Mouse (Mus musculus) brain, embryonic 18.5 days (tissue): ENCODE measurements at regions not wholly inside any gene's neighbourhood (a gene's known extent, or its start where the extent isn't known, plus 50 kb on each side); places are given as distances from the start of the nearest gene placed in this dataset.

Experiments
- DNase-seq: peaks from one replicate; pipeline ENCODE4 v3.0.0-alpha.2; 2012; ENCODE audit warnings: low read depth, low spot score

DNA sequence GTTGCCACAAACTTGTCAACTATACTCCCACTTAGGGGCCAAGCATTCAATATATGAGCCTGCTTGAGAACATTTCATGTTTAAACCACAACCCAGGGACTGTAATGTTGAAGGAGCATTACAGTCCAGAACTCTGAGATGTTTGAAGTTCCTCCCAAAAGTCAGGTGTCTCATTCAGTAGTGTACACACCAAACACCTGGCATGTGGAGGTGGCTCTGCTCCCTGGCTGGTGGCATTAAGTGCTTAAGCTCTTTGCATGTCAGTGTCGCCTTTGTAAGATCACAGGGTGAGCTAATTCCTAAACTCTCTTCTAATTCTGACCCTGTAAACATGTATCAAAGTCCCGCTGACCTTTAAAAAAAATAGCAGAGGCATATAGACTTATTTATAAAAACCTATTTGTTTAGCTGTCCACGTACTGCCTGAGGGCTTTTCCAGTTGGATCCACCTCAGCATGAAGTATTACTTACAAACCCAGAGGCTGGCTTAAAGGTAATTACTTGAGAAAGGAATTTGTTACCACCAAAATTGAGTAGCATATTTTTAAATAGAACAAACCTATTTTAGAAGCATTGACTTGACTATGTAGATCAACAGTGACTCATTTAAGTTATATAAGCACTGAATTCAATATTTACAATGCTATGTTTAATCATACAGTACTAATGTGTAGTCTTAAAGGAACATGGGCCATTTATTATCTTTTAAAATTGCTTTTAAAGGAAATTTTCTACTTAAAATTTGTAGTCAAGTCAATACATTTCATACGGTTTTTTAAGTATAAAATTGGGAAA is 276.3 kb upstream of the Fermt1 start:
- no peak for DNase-seq

- DNase-seq: no peak
Observed at GRCm38 (mm10) chr2:133235175-133235920, 289.6 kb upstream of the Fermt1 start.

DNA sequence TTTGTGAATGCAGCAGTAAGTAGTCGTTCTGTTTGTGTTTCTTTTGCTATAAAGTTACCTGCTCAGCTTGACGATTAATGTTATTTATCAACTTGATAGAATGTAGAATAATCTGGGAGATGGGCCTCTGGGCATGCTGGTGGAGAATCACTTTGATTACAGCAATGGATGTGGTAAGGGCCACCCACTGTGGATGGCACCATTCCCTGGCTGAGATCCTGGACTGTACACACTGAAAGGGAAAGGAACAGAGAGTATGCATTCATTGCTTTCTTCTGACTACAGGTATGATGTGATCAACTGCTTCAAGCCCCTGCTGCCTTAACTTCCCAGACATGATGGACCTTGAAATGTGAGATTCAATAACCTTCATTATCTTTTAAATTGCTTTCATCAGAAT is 299.8 kb upstream of the Bmp2 start:
- no peak for DNase-seq

GRCm38 (mm10) chr2:133274424-133274823 is 277.5 kb upstream of the Bmp2 start:
- DNase-seq: no peak

DNA sequence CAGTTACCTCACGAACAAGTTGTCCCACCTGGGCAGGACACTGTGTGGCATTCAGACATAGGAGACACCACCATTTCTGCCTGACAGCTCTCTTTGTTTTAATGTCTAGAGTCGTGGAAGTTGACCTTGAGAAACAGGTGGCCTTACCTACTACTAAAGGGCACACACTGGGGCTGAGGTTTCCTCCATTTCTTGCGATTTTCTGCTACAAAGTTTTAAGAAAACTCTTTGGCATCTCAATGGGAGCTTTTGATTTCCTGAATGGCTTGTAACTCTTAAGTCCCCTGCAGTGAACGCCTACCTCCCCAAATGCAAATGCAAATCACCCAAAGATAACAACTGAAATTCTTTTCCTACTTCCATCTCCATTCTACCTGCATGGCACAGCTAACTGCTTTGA is 273.4 kb upstream of the Bmp2 start:
- no peak for DNase-seq

- no peak for DNase-seq
Observed at GRCm38 (mm10) chr2:133279275-133279674, 272.7 kb upstream of the Bmp2 start.

DNA sequence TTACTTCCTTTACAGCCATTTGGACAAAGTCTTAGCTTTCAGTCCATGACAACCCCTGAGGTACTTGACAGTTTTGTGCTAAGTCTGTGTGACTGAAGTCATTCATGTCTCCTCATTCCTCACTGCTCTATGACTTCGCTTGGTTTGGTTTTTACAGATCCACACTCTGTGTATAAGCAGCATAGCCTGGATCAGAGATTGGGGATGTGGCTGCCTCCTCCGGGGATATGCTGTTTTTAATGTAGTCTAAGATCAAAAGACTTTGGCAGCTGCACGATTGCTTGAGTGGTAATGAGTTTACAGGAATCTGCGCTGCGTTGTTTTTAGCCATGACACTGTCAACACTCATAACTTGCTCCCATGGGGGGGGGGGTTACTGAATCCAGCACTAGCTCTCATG is 269.3 kb upstream of the Bmp2 start:
- no peak for DNase-seq

DNA sequence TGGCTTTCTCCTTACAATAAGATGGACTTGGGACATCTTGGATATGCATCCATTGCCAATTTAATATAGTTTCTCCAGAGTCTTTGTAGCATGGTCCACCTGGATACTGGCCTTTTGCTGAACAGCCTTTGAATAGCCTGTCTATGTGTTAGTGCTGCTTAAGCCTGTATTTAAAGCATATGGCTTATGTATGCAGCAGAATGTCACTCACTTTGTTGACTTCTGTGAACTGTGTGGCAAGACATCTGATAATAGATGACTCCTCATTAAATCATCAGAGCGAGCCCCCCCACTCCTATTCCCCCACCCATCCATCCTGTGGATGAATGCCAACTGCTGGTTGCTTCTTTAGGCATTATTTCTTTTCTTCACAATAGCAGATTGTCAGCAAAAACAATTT is 268.2 kb upstream of the Bmp2 start:
- DNase-seq: no peak

GRCm38 (mm10) chr2:133294136-133294535 is 257.8 kb upstream of the Bmp2 start:
- no peak for DNase-seq

DNA sequence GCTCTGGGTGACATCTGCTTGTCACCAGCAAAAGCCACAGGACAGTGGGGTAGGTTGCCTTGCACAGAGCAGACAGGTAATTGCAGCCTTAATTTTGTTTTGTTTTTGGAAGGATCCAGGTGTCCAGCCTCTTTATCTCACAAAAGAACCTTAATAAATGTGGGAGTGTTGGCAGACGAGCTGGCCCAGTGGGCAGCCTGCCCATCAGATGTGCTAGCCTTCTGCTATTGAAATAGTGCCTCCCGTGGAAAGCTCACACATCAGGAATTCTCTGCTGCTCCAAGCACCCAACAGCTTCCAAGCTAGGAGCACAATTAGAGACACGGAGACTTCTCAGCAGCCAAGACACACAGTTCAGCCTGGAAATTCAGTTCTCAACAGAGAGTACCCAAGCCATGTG is 246.0 kb upstream of the Bmp2 start:
- no peak for DNase-seq

GRCm38 (mm10) chr2:133311001-133311400 is 241.0 kb upstream of the Bmp2 start:
- DNase-seq: no peak

GRCm38 (mm10) chr2:133326290-133327050 is 225.5 kb upstream of the Bmp2 start:
- no peak for DNase-seq

GRCm38 (mm10) chr2:133327653-133328052 is 224.3 kb upstream of the Bmp2 start:
- no peak for DNase-seq

- DNase-seq: no peak
Observed at GRCm38 (mm10) chr2:133336177-133336901, 215.6 kb upstream of the Bmp2 start.

GRCm38 (mm10) chr2:133338150-133338549 is 213.8 kb upstream of the Bmp2 start:
- no peak for DNase-seq

- no peak for DNase-seq
Observed at GRCm38 (mm10) chr2:133341352-133341751, 210.6 kb upstream of the Bmp2 start.

DNA sequence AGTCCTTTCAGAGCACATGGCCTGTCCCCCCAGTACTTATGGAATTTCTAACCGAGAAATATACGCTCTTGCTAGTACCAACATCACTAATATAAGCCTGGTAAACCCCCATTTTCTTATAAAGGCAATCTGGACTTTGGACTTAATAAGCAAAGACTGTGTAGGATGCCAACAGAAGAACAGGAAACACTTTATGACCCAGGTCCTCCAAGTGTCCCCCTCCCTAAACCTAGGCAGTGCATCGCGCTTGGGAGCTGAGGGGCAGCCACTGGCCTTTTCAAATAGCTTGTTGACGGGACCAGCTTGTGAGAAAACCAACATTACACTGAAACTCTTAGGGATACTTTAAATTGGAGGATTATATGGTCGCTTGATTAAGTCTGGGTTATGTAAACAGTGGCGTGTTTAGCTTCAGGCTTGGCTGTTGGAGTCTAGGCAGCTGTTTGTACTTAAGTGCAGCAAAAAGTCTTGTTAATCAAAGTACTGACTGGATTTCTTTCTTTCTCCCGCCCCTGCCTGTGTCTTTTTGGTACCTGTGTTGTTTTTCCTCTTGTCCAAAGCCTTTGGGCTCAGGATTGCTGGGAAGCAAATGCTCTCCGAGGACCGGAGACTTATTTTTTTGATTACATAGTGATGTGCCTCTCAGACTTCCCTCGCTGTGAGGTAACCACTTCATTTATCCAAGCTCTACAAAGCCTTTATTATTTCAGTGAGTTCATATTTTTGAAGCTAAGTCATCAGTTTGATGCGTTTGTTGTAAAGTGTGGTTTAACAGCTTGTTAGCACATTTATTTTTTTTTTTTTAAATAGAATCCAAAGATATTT is 205.8 kb upstream of the Bmp2 start:
- no peak for DNase-seq

DNA sequence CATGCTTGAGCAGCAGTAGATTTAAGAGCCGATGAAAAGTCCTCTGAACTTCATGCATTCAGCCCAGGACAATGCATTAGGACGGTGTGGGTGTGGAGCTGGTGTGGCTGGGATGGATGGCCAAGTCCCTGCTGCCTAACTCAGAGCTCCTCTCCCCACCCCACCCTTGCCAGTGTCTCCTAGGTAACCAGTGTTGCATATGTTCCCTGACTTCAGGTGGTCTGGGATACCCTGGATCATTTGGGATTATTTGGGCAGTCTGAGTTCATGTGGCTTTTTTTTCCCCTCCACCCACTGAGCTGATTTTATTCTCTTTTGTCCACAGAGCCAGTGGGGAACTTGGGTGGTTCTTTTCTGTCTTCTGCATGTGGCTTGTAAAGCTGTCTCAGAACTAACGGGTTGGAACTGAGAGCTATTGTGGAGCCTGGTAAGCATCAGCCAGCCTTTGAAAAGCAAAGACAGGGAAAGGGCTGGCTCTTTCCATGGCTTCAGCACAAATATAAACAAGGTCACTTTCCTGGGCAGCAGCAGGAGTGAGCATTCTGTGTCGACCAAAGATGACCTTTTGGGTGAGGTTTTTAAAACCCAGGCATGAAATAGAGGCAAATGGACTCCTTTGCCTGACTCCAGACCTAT is 205.1 kb upstream of the Bmp2 start:
- no peak for DNase-seq

DNA sequence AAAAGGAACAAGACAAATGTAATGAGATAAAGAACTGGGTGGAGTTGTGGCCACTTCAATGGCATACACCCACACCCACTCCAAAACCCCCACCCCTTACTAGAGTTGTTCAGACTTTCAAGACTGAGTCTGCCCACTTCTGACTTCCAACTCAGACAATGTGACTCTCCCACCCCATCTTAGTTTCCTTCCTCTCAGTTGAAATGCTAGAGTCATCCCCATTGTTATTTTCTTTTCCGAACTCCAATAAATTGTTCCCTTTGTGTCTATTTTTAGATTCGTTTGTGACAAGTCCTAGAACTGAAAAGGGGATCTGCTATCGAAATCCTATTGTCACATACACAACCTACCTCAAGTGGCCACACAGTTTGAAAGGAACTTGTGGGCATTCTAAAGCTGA is 200.7 kb upstream of the Bmp2 start:
- no peak for DNase-seq

- DNase-seq: no peak
Observed at GRCm38 (mm10) chr2:133352800-133353199, 199.2 kb upstream of the Bmp2 start.
